Comparison of ENCODE assay signal across 41 mouse cellular contexts in the genomic region with DNA sequence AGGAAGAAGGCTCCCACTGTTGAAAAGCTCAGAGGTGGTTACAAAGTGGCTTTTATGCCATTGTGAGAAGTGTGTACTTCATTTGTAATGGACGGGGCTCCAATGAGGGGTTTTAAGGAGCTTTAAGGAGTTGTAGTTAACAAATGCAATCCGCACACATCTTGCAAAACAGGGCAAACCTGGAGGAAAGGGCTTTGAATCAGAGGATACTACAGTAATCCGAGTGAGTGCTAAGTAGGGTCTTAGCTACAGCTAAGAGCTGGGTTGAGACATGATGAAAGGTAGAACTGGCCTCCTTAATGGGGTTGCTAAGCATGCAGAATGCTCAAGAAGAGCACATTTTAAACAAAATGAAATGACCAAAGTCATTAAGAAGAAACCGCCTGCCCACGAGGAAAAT. TPM values are rescaled to one million over a fixed set of nuclear protein-coding genes. Genes with fewer than 3 reads are reported as not detected.
"Had no signal": no experiment of that assay in that cellular context is flagged by ENCODE, and none has a peak within 500 bp of the region (broad histone marks: within the 10 kb centered on the region; RNA-seq: fewer than 3 reads in every experiment).

No protein-coding gene starts in this region.

- H3K27ac ChIP-seq: heart, embryonic 10.5 days; heart, embryonic 13.5 days; heart, embryonic 15.5 days; hindbrain, embryonic 10.5 days; hindbrain, embryonic 12.5 days; hindbrain, embryonic 13.5 days; hindbrain, embryonic 14.5 days; hindbrain, embryonic 15.5 days; hindbrain, postnatal 0 days; intestine, embryonic 15.5 days; kidney, embryonic 15.5 days; kidney, postnatal 0 days; layer of hippocampus, adult 2 months had no signal

- H3K27me3 ChIP-seq: heart, embryonic 12.5 days; heart, embryonic 13.5 days; heart, embryonic 15.5 days; hindbrain, embryonic 12.5 days; hindbrain, embryonic 13.5 days; hindbrain, embryonic 15.5 days; intestine, embryonic 15.5 days; kidney, embryonic 15.5 days had no signal

- H3K4me2 ChIP-seq: heart, embryonic 11.5 days; heart, embryonic 12.5 days; heart, embryonic 13.5 days; heart, embryonic 15.5 days; hindbrain, embryonic 12.5 days; hindbrain, embryonic 13.5 days; hindbrain, embryonic 14.5 days; hindbrain, embryonic 15.5 days; intestine, embryonic 15.5 days; kidney, embryonic 15.5 days had no signal

- H3K9me3 ChIP-seq: heart, embryonic 10.5 days; heart, embryonic 12.5 days; heart, embryonic 13.5 days; heart, embryonic 15.5 days; hindbrain, embryonic 10.5 days; hindbrain, embryonic 12.5 days; hindbrain, embryonic 13.5 days; hindbrain, embryonic 15.5 days; intestine, embryonic 15.5 days; kidney, embryonic 15.5 days had no signal

- H3K36me3 ChIP-seq: heart, embryonic 10.5 days; heart, embryonic 12.5 days; heart, embryonic 13.5 days; heart, embryonic 15.5 days; hindbrain, embryonic 10.5 days; hindbrain, embryonic 12.5 days; hindbrain, embryonic 13.5 days; hindbrain, embryonic 15.5 days; intestine, embryonic 15.5 days; kidney, embryonic 15.5 days had no signal

- H3K9ac ChIP-seq: heart, embryonic 12.5 days; heart, embryonic 13.5 days; heart, embryonic 15.5 days; hindbrain, embryonic 12.5 days; hindbrain, embryonic 13.5 days; hindbrain, embryonic 14.5 days; hindbrain, embryonic 15.5 days; intestine, embryonic 15.5 days; kidney, embryonic 15.5 days had no signal

- H3K4me3 ChIP-seq: heart, embryonic 10.5 days; heart, embryonic 12.5 days; heart, embryonic 13.5 days; heart, embryonic 15.5 days; hindbrain, embryonic 10.5 days; hindbrain, embryonic 12.5 days; hindbrain, embryonic 13.5 days; hindbrain, embryonic 15.5 days; intestine, embryonic 15.5 days; kidney, embryonic 15.5 days; layer of hippocampus, adult 2 months had no signal

- DNase-seq: heart, postnatal 10 days; heart, postnatal 14 days; heart, postnatal 36 days; heart, postnatal 4 days; kidney, adult 11 months; kidney, adult 18-20 months; kidney, adult 2 months; kidney, adult 8-10 months; kidney, adult 9 months; kidney, postnatal 10 days; kidney, postnatal 14 days; kidney, postnatal 25 days; kidney, postnatal 36 days; kidney, postnatal 4 days; layer of hippocampus, adult 9-11 months; layer of hippocampus, postnatal 36 days had no signal

- ATAC-seq: hindbrain, embryonic 16.5 days; hindbrain, postnatal 0 days; inflammation-experienced regulatory T-cells, adult 6 months; intestine, embryonic 15.5 days; intestine, embryonic 16.5 days; intestine, postnatal 0 days had no signal

- H3K4me1 ChIP-seq: heart, embryonic 10.5 days; heart, embryonic 12.5 days; heart, embryonic 15.5 days; hindbrain, embryonic 10.5 days; hindbrain, embryonic 12.5 days; hindbrain, embryonic 13.5 days; hindbrain, embryonic 15.5 days; intestine, embryonic 15.5 days; kidney, embryonic 15.5 days had no signal

RNA-seq across cellular contexts. Expression of a gene that starts 20.9 kb away (rescaled TPM):
- polyA plus RNA-seq: heart, embryonic 10.5 days; heart, embryonic 11.5 days; heart, embryonic 12.5 days; heart, embryonic 13.5 days; heart, embryonic 14.5 days; heart, embryonic 15.5 days; heart, embryonic 16.5 days; heart, postnatal 0 days; hindbrain, embryonic 10.5 days; hindbrain, embryonic 11.5 days; hindbrain, embryonic 12.5 days; hindbrain, embryonic 13.5 days; hindbrain, embryonic 14.5 days; hindbrain, embryonic 15.5 days; hindbrain, embryonic 16.5 days; hindbrain, postnatal 0 days; intestine, embryonic 14.5 days; intestine, embryonic 15.5 days; intestine, embryonic 16.5 days; intestine, postnatal 0 days; large intestine, adult 2 months had no signal
